Mouse (Mus musculus) skeletal muscle tissue, adult 2 months (tissue): ENCODE data around the gene Pdp2.
"Not testable (repeated sequence)": the region's sequence is repeated elsewhere in the genome, so short reads cannot be mapped to it uniquely, and the experiment has no call there.

ENCODE experiments used
- DNase-seq: peaks from one replicate; pipeline ENCODE4 v3.0.0-alpha.2; 2012; ENCODE audit warnings: low read depth, low spot score

The Pdp2 gene

GRCm38 (mm10) chr8:104633156-104633744 lies 42.0 kb downstream of the Pdp2 start:
- DNase-seq = peak; percentile 52

GRCm38 (mm10) chr8:104635004-104635710 lies 43.9 kb downstream of the Pdp2 start:
- DNase-seq = peak; percentile 42

GRCm38 (mm10) chr8:104638010-104638409 lies 46.8 kb downstream of the Pdp2 start:
- DNase-seq = no peak

- DNase-seq = no peak
Measured at GRCm38 (mm10) chr8:104640241-104640640, 49.0 kb downstream of the Pdp2 start.

GRCm38 (mm10) chr8:104640831-104641370 lies 49.6 kb downstream of the Pdp2 start:
- no peak for DNase-seq

- DNase-seq = peak; percentile 76
Measured at GRCm38 (mm10) chr8:104641426-104642323, 50.4 kb downstream of the Pdp2 start, which contains the start of gene Ciao2b. Ciao2b (minus strand) TSS chr8:104641965.

- DNase-seq = no peak
Measured at GRCm38 (mm10) chr8:104642324-104642654, 51.0 kb downstream of the Pdp2 start.

- DNase-seq = not testable (repeated sequence)
Measured at GRCm38 (mm10) chr8:104644187-104644586, 52.9 kb downstream of the Pdp2 start.
